Mouse (Mus musculus): ENCODE measurements at regions not wholly inside any gene's neighbourhood (a gene's known extent, or its start where the extent isn't known, plus 50 kb on each side); places are given as distances from the start of the nearest gene placed in this dataset.

DNA sequence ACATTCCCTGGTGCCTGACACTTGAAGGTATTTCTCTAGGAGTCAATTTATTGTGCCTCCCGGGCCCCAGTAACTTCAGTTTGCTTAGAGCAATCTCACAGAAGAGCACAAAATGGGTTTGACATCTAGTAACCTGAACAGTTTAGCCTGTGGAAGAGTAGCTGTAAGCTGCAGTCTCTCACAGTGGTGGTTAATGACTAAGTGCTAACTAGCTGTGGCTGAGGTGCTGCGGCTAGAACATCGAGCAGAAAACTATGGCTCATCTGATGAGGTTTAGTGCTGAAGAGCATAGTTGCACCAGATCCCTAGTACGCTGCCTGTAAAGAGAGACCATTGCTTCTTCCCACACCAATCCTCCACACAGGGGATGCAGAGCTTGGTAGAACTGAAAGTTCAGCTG lies 70.7 kb upstream of the Sp4 start:
- H3K4me1 ChIP-seq (ENCODE audit: control insufficient read depth in 1 of 2, insufficient read depth in 2 of 2, low read length in 2 of 2) = peaks cover 8% of the 10 kb centered on the region in 2 experiments
- DNase-seq (ENCODE audit: low read depth, low spot score) = no peak
- TF ChIP-seq EP300 (IDR thresholded peaks at IDR 0.05; ENCODE audit: low read depth in 1 of 2, low read length in 2 of 2) (no peak), TCF12 (IDR thresholded peaks at IDR 0.05; ENCODE audit: low read depth, low read length) (no peak), UBTF (IDR thresholded peaks at IDR 0.05; ENCODE audit: borderline replicate concordance, insufficient read depth, low read depth, low read length) (no peak), CHD2 (IDR thresholded peaks at IDR 0.05; ENCODE audit: low read length) (no peak), HCFC1 (IDR thresholded peaks at IDR 0.05; ENCODE audit: low read depth, low read length) (no peak), E2F4 (IDR thresholded peaks at IDR 0.05; ENCODE audit: borderline replicate concordance, low read depth, low read length) (no peak), RCOR1 (IDR thresholded peaks at IDR 0.05; ENCODE audit: low read depth, low read length) (no peak), POLR2A (IDR thresholded peaks at IDR 0.05; ENCODE audit: control insufficient read depth in 1 of 2, insufficient read depth in 1 of 2, low read depth in 1 of 2, low read length in 2 of 2, poor library complexity in 1 of 2) (no peak), JUND (IDR thresholded peaks at IDR 0.05; ENCODE audit: low read depth, low read length) (no peak), BHLHE40 (IDR thresholded peaks at IDR 0.05; ENCODE audit: borderline replicate concordance, low read depth, low read length) (no peak), GABPA (IDR thresholded peaks at IDR 0.05; ENCODE audit: low read depth, low read length) (no peak), ELF1 (IDR thresholded peaks at IDR 0.05; ENCODE audit: low read depth, low read length) (no peak), TAL1 (IDR thresholded peaks at IDR 0.05; ENCODE audit: low read length) (no peak), ZNF384 (IDR thresholded peaks at IDR 0.05; ENCODE audit: low read depth, low read length) (no peak), GATA1 (IDR thresholded peaks at IDR 0.05; ENCODE audit: low read depth, low read length) (no peak), USF2 (IDR thresholded peaks at IDR 0.05; ENCODE audit: borderline replicate concordance in 1 of 2, insufficient read depth in 1 of 2, low read depth in 1 of 2, low read length in 2 of 2) (no peak), POLR2AphosphoS5 (IDR thresholded peaks at IDR 0.05; ENCODE audit: borderline replicate concordance, low read depth, low read length) (no peak), MYC (IDR thresholded peaks at IDR 0.05; ENCODE audit: low read depth, low read length) (no peak), MYB (IDR thresholded peaks at IDR 0.05; ENCODE audit: low read depth, low read length) (no peak), SIN3A (IDR thresholded peaks at IDR 0.05; ENCODE audit: low read length) (no peak)
- peaks cover 0 to 12% of the 10 kb centered on the region in 2 experiments; a peak in 2 of 4 replicates for H3K36me3 ChIP-seq (ENCODE audit: control insufficient read depth in 1 of 2, insufficient read depth in 2 of 2, low read length in 2 of 2)
- H3K27me3 ChIP-seq (ENCODE audit: control insufficient read depth in 1 of 2, insufficient read depth in 2 of 2, low read length in 2 of 2) = no peaks in the 10 kb centered on the region
- H3K9ac ChIP-seq (ENCODE audit: control insufficient read depth, low read depth, low read length, poor library complexity, severe bottlenecking) = no peak overlapping the region
- H3K9me3 ChIP-seq (replicated peaks; ENCODE audit: insufficient read depth, low read length) = no peaks in the 10 kb centered on the region
- no peak overlapping the region for H3K27ac ChIP-seq (ENCODE audit: control insufficient read depth, low read depth, low read length)
- no peaks in the 10 kb centered on the region for H3K79me2 ChIP-seq (ENCODE audit: control insufficient read depth, insufficient read depth, low read length, poor library complexity)
- no peak overlapping the region for H3K4me3 ChIP-seq (ENCODE audit: control insufficient read depth in 1 of 2, insufficient read depth in 1 of 2, low read depth in 2 of 2, low read length in 2 of 2)
